Mouse (Mus musculus): ENCODE results near the gene Slc35f2. TPM values are rescaled to one million over a fixed set of nuclear protein-coding genes. Genes with fewer than 3 reads are reported as not detected.

Slc35f2 gene
- polyA plus RNA-seq, 1 experiment from 2014 or later = 27.6 TPM

GRCm38 (mm10) chr9:53813418-53813817 is 42.1 kb downstream of the Slc35f2 start:
- no peak overlapping the region for H3K9ac ChIP-seq (ENCODE audit: low read depth, low read length)
- ATAC-seq (replicated peaks; ENCODE audit: low FRiP score, low read depth) (no peak), DNase-seq (ENCODE audit: low spot score) (no peak)
- no peaks in the 10 kb centered on the region for H3K36me3 ChIP-seq (ENCODE audit: insufficient read depth, low read length)
- H3K4me1 ChIP-seq (replicated peaks; ENCODE audit: insufficient read depth, low read length) = no peaks in the 10 kb centered on the region
- H3K4me2 ChIP-seq (ENCODE audit: low read length) = no peak overlapping the region
- H3K27me3 ChIP-seq (ENCODE audit: insufficient read depth, low read length) = no peaks in the 10 kb centered on the region
- no peaks in the 10 kb centered on the region for H3K9me3 ChIP-seq (replicated peaks; ENCODE audit: low read length)
- H3K27ac ChIP-seq = no peak overlapping the region
- H3K4me3 ChIP-seq (replicated peaks; ENCODE audit: low read depth, low read length) = no peak overlapping the region
- WGBS = 91% methylated on average over 6 of the region's 6 CpGs
- no peak for TF ChIP-seq CTCF (IDR thresholded peaks at IDR 0.05; ENCODE audit: low read depth)

DNA sequence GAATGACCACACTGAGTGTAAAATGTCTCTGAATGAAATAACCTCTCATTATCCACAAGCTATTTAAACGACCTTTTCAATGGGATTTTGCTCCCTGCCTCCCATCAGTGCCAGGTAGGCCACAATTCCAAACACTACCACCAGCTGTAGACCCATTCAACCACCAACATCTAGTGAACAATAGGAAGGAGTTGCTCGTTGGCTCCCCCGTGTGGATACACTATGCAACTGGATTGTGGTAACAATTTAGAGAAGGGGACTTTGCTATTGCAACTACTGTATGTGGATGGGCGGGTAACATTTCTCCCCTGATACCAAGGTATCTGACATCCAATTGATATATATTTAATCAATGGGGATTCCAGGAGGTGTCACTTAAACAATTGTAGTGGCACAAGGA is 47.4 kb downstream of the Slc35f2 start:
- Histone ChIP-seq H3K36me3 (ENCODE audit: insufficient read depth, low read length) (no peaks in the 10 kb centered on the region), H3K4me3 (replicated peaks; ENCODE audit: low read depth, low read length) (no peak overlapping the region), H3K4me1 (replicated peaks; ENCODE audit: insufficient read depth, low read length) (no peaks in the 10 kb centered on the region), H3K9me3 (replicated peaks; ENCODE audit: low read length) (no peaks in the 10 kb centered on the region), H3K9ac (ENCODE audit: low read depth, low read length) (no peak overlapping the region), H3K27me3 (ENCODE audit: insufficient read depth, low read length) (no peaks in the 10 kb centered on the region), H3K27ac (no peak overlapping the region), H3K4me2 (ENCODE audit: low read length) (no peak overlapping the region)
- no peak for ATAC-seq (replicated peaks; ENCODE audit: low FRiP score, low read depth)
- 36% methylated on average over 4 of the region's 4 CpGs for WGBS
- peak; percentile 70 for DNase-seq (ENCODE audit: low spot score)
- TF ChIP-seq CTCF (IDR thresholded peaks at IDR 0.05; ENCODE audit: low read depth) = peak; percentile 85

DNA sequence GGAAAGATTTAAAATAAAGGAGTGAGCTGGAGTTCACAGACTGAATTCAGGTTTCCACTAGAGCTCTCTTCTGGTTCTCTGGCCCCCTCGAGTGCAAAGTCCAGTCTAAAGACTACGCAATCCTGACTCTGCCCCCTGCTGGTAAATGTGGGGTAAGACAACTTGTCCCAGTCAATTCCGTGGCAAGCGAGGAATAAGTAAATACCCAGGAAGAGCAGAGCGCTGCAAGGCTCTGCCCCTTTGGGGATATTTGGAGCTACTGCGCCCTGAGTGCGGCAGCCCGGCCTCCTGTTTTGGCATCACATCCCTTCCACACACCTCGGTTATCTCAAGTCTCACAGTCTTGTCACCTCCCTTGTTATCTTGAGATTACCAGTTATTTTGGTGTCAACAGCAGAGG is 54.0 kb downstream of the Slc35f2 start:
- WGBS = 8% methylated on average over 9 of the region's 9 CpGs
- Histone ChIP-seq H3K4me3 (replicated peaks; ENCODE audit: low read depth, low read length) (no peak overlapping the region), H3K36me3 (ENCODE audit: insufficient read depth, low read length) (no peaks in the 10 kb centered on the region), H3K27ac (no peak overlapping the region), H3K9ac (ENCODE audit: low read depth, low read length) (no peak overlapping the region), H3K9me3 (replicated peaks; ENCODE audit: low read length) (no peaks in the 10 kb centered on the region), H3K4me2 (ENCODE audit: low read length) (no peak overlapping the region), H3K4me1 (replicated peaks; ENCODE audit: insufficient read depth, low read length) (no peaks in the 10 kb centered on the region), H3K27me3 (ENCODE audit: insufficient read depth, low read length) (no peaks in the 10 kb centered on the region)
- ATAC-seq (replicated peaks; ENCODE audit: low FRiP score, low read depth) (no peak), DNase-seq (ENCODE audit: low spot score) (peak; percentile 61)
- peak; percentile 81 for TF ChIP-seq CTCF (IDR thresholded peaks at IDR 0.05; ENCODE audit: low read depth)

GRCm38 (mm10) chr9:53829081-53829865 is 57.9 kb downstream of the Slc35f2 start:
- Histone ChIP-seq H3K27me3 (ENCODE audit: insufficient read depth, low read length) (no peaks in the 10 kb centered on the region), H3K9ac (ENCODE audit: low read depth, low read length) (peak overlapping the region; percentile 54), H3K9me3 (replicated peaks; ENCODE audit: low read length) (no peaks in the 10 kb centered on the region), H3K4me2 (ENCODE audit: low read length) (peak overlapping the region; percentile 67), H3K4me1 (replicated peaks; ENCODE audit: insufficient read depth, low read length) (no peaks in the 10 kb centered on the region), H3K27ac (no peak overlapping the region), H3K36me3 (ENCODE audit: insufficient read depth, low read length) (no peaks in the 10 kb centered on the region), H3K4me3 (replicated peaks; ENCODE audit: low read depth, low read length) (peak overlapping the region; percentile 46)
- peak; percentile 59 for TF ChIP-seq CTCF (IDR thresholded peaks at IDR 0.05; ENCODE audit: low read depth)
- ATAC-seq (replicated peaks; ENCODE audit: low FRiP score, low read depth) = no peak
- peak; percentile 79 for DNase-seq (ENCODE audit: low spot score)
- 18% methylated on average over 14 of the region's 14 CpGs for WGBS

DNA sequence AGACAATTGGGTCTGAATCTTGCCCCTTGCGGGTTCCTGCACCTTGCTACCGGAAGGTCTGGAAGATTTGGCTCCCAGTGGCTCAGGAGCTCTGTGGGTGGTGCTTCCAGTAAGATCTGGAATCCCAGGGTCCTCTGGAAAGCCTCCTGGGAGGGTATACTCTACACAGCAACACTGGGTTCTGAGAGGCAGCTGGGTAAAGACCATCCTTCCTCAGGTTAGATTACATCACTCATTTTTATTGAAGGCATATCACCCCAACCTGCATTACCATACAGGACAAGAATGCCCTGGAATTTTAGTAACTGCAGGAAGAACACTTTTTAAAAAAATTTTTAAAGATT is 58.5 kb downstream of the Slc35f2 start:
- Histone ChIP-seq H3K4me3 (replicated peaks; ENCODE audit: low read depth, low read length) (peak overlapping the region; percentile 46), H3K4me1 (replicated peaks; ENCODE audit: insufficient read depth, low read length) (no peaks in the 10 kb centered on the region), H3K4me2 (ENCODE audit: low read length) (peak overlapping the region; percentile 67), H3K9ac (ENCODE audit: low read depth, low read length) (peak overlapping the region; percentile 54), H3K27ac (no peak overlapping the region), H3K27me3 (ENCODE audit: insufficient read depth, low read length) (no peaks in the 10 kb centered on the region), H3K9me3 (replicated peaks; ENCODE audit: low read length) (no peaks in the 10 kb centered on the region), H3K36me3 (ENCODE audit: insufficient read depth, low read length) (no peaks in the 10 kb centered on the region)
- DNase-seq (ENCODE audit: low spot score) (no peak), ATAC-seq (replicated peaks; ENCODE audit: low FRiP score, low read depth) (no peak)
- no peak for TF ChIP-seq CTCF (IDR thresholded peaks at IDR 0.05; ENCODE audit: low read depth)
- WGBS = 32% methylated on average over 2 of the region's 2 CpGs

DNA sequence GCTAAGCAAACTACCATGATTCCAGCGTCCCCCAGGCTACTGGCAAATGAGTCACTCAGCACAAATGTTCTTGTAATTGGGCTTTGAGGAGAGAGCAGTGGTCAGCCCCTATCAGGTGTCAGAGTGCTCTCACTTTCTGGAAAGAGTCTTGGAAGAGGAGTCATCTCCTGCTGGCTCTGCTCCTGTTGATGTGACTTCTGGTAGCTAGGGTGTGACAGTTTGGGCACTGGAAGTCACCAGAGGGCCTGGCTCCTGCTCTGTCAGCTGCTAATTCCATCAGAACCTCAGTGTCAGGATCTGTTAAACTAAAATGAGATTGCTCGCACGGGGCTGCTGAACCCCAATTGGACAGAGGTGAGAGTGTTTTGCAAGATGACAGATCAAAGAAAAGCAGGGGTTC is 63.7 kb downstream of the Slc35f2 start:
- WGBS = 33% methylated on average over 3 of the region's 3 CpGs
- Histone ChIP-seq H3K9ac (ENCODE audit: low read depth, low read length) (no peak overlapping the region), H3K4me3 (replicated peaks; ENCODE audit: low read depth, low read length) (no peak overlapping the region), H3K4me1 (replicated peaks; ENCODE audit: insufficient read depth, low read length) (no peaks in the 10 kb centered on the region), H3K4me2 (ENCODE audit: low read length) (no peak overlapping the region), H3K9me3 (replicated peaks; ENCODE audit: low read length) (no peaks in the 10 kb centered on the region), H3K27me3 (ENCODE audit: insufficient read depth, low read length) (no peaks in the 10 kb centered on the region), H3K36me3 (ENCODE audit: insufficient read depth, low read length) (no peaks in the 10 kb centered on the region), H3K27ac (no peak overlapping the region)
- DNase-seq (ENCODE audit: low spot score) (no peak), ATAC-seq (replicated peaks; ENCODE audit: low FRiP score, low read depth) (no peak)
- TF ChIP-seq CTCF (IDR thresholded peaks at IDR 0.05; ENCODE audit: low read depth) = no peak

- Histone ChIP-seq H3K9me3 (replicated peaks; ENCODE audit: low read length) (no peaks in the 10 kb centered on the region), H3K27me3 (ENCODE audit: insufficient read depth, low read length) (no peaks in the 10 kb centered on the region), H3K36me3 (ENCODE audit: insufficient read depth, low read length) (no peaks in the 10 kb centered on the region), H3K4me1 (replicated peaks; ENCODE audit: insufficient read depth, low read length) (no peaks in the 10 kb centered on the region), H3K9ac (ENCODE audit: low read depth, low read length) (no peak overlapping the region), H3K4me2 (ENCODE audit: low read length) (no peak overlapping the region), H3K27ac (no peak overlapping the region), H3K4me3 (replicated peaks; ENCODE audit: low read depth, low read length) (no peak overlapping the region)
- 57% methylated on average over 4 of the region's 4 CpGs for whole genome bisulfite sequencing
- DNase-seq (ENCODE audit: low spot score) (no peak), ATAC-seq (replicated peaks; ENCODE audit: low FRiP score, low read depth) (no peak)
- no peak for TF ChIP-seq CTCF (IDR thresholded peaks at IDR 0.05; ENCODE audit: low read depth)
These were observed 64.6 kb downstream of the Slc35f2 start for GRCm38 (mm10) chr9:53835976-53836375.
